Mouse (Mus musculus) limb, embryonic 12.5 days (tissue): ENCODE results near the gene Ifi202b. TPM values are rescaled to one million over a fixed set of nuclear protein-coding genes. Genes with fewer than 3 reads are reported as not detected.
"Not testable (repeated sequence)": the region's sequence is repeated elsewhere in the genome, so short reads cannot be mapped to it uniquely, and the experiment has no call there.

ENCODE experiments used
- ATAC-seq: fragments of 200-750 bp; cut with Nextera tagmentation; 2 replicates; pipeline ENCODE4 v1.8.0; 2017; ENCODE audit warnings: low read depth, moderate TSS enrichment; ENCODE audit not compliant: insufficient number of reproducible peaks, insufficient read depth, low FRiP score, low TSS enrichment
- H3K27ac ChIP-seq: fragments of 300-500 bp; sonication (generic); 2 replicates; pipeline ENCODE4 v1.5.1; 2016; ENCODE audit warnings: mild to moderate bottlenecking, moderate library complexity
- H3K27me3 ChIP-seq: fragments of 300-500 bp; sonication (generic); 2 replicates; pipeline ENCODE4 v1.6.1; 2016; ENCODE audit warnings: mild to moderate bottlenecking, moderate library complexity
- H3K36me3 ChIP-seq: fragments of 300-500 bp; sonication (generic); 2 replicates; pipeline ENCODE4 v1.6.1; 2016; ENCODE audit warnings: mild to moderate bottlenecking, moderate library complexity
- H3K4me1 ChIP-seq: fragments of 300-500 bp; sonication (generic); replicated peaks from 2 replicates; pipeline ENCODE4 v1.6.1; 2016
- H3K4me2 ChIP-seq: fragments of 300-500 bp; sonication (generic); 2 replicates; pipeline ENCODE4 v1.6.1; 2016; ENCODE audit warnings: mild to moderate bottlenecking, moderate library complexity
- H3K4me3 ChIP-seq: fragments of 300-500 bp; sonication (generic); replicated peaks from 2 replicates; pipeline ENCODE4 v1.5.1; 2016; ENCODE audit warnings: mild to moderate bottlenecking
- H3K9ac ChIP-seq: fragments of 300-500 bp; sonication (generic); replicated peaks from 2 replicates; pipeline ENCODE4 v1.6.1; 2016; ENCODE audit warnings: mild to moderate bottlenecking, moderate library complexity
- H3K9me3 ChIP-seq: fragments of 300-500 bp; sonication (generic); 2 replicates; pipeline ENCODE4 v1.6.1; 2016; ENCODE audit warnings: mild to moderate bottlenecking, moderate library complexity
- WGBS: fragments of 180-500 bp; shearing (Covaris S2); methylation state at CpG from one replicate; pipeline ENCODE4 v1.1.7; 2016; 5-methylcytosine and 5-hydroxymethylcytosine counted together
- polyA plus RNA-seq: library from polyadenylated mRNA; unstranded; fragments of >200 nt; fragmentation: Nextera tagmentation; extraction: Ambion mirVana; gene quantifications from 2 replicates; pipeline ENCODE4 v1.2.1, GENCODE M21; 2016

Gene Ifi202b
- polyA plus RNA-seq = 0.17 TPM in 1 of 2 replicates, not detected in the other

- not testable (repeated sequence) for H3K27me3 ChIP-seq, H3K4me3 ChIP-seq, H3K27ac ChIP-seq, H3K9me3 ChIP-seq, H3K36me3 ChIP-seq, ATAC-seq, H3K9ac ChIP-seq, H3K4me1 ChIP-seq, H3K4me2 ChIP-seq
- 84% methylated on average over 6 of the region's 6 CpGs for WGBS
These were observed at the start of gene Ifi202b for GRCm38 (mm10) chr1:173982694-173983305. Gene Ifi202b, minus strand, starts transcription at chr1:173982744.

- ATAC-seq = no peak
- H3K4me1 ChIP-seq = no peaks in the 10 kb centered on the region
- H3K9ac ChIP-seq = no peak within 1 kb of the TSS
- H3K36me3 ChIP-seq = no peaks in the 10 kb centered on the region
- 52% methylated on average over 1 of the region's 1 CpGs for WGBS
- H3K4me2 ChIP-seq = no peak within 1 kb of the TSS
- no peaks in the 10 kb centered on the region for H3K9me3 ChIP-seq
- no peak within 1 kb of the TSS for H3K27ac ChIP-seq
- no peak within 1 kb of the TSS for H3K4me3 ChIP-seq
- no peaks in the 10 kb centered on the region for H3K27me3 ChIP-seq
These were observed 49.2 kb upstream of the Ifi202b start, which contains the start of gene Ifi205 for GRCm38 (mm10) chr1:174031698-174032097. Gene Ifi205, minus strand, starts transcription at chr1:174031810.

- not testable (repeated sequence) for H3K36me3 ChIP-seq, H3K27ac ChIP-seq, H3K27me3 ChIP-seq, H3K4me3 ChIP-seq, H3K4me2 ChIP-seq, H3K4me1 ChIP-seq, H3K9me3 ChIP-seq, H3K9ac ChIP-seq, ATAC-seq
These were observed 24.5 kb upstream of the Ifi202b start for GRCm38 (mm10) chr1:174007050-174007449.

- H3K4me2 ChIP-seq, H3K4me1 ChIP-seq, ATAC-seq, H3K9ac ChIP-seq, H3K27me3 ChIP-seq, H3K4me3 ChIP-seq, H3K9me3 ChIP-seq, H3K36me3 ChIP-seq, H3K27ac ChIP-seq: not testable (repeated sequence)
- 74% methylated on average over 2 of the region's 3 CpGs for WGBS
These were observed 22.0 kb upstream of the Ifi202b start for GRCm38 (mm10) chr1:174004352-174005109.

GRCm38 (mm10) chr1:173995003-173995402 lies 12.5 kb upstream of the Ifi202b start:
- Histone ChIP-seq H3K4me1 (no peaks in the 10 kb centered on the region), H3K27ac (no peak overlapping the region), H3K9me3 (no peaks in the 10 kb centered on the region), H3K9ac (no peak overlapping the region), H3K27me3 (no peaks in the 10 kb centered on the region), H3K4me2 (no peak overlapping the region), H3K36me3 (no peaks in the 10 kb centered on the region), H3K4me3 (no peak overlapping the region)
- no peak for ATAC-seq
- WGBS = 74% methylated on average over 4 of the region's 4 CpGs

GRCm38 (mm10) chr1:173981038-173981437 lies 1.5 kb downstream of the Ifi202b start:
- H3K4me1 ChIP-seq, H3K9me3 ChIP-seq, H3K27ac ChIP-seq, H3K27me3 ChIP-seq, H3K36me3 ChIP-seq, H3K4me2 ChIP-seq, H3K4me3 ChIP-seq, H3K9ac ChIP-seq, ATAC-seq: not testable (repeated sequence)
- WGBS = 61% methylated on average over 3 of the region's 3 CpGs

- Histone ChIP-seq H3K27me3 (no peaks in the 10 kb centered on the region), H3K4me2 (no peak overlapping the region), H3K27ac (no peak overlapping the region), H3K4me1 (no peaks in the 10 kb centered on the region), H3K36me3 (no peaks in the 10 kb centered on the region), H3K9ac (no peak overlapping the region), H3K4me3 (no peak overlapping the region), H3K9me3 (no peaks in the 10 kb centered on the region)
- ATAC-seq = no peak
These were observed 4.9 kb downstream of the Ifi202b start for GRCm38 (mm10) chr1:173977622-173978021.

GRCm38 (mm10) chr1:173973111-173973510 lies 9.4 kb downstream of the Ifi202b start:
- Histone ChIP-seq H3K4me3 (no peak overlapping the region), H3K36me3 (no peaks in the 10 kb centered on the region), H3K4me1 (no peaks in the 10 kb centered on the region), H3K9ac (no peak overlapping the region), H3K4me2 (no peak overlapping the region), H3K9me3 (no peaks in the 10 kb centered on the region), H3K27me3 (no peaks in the 10 kb centered on the region), H3K27ac (no peak overlapping the region)
- no peak for ATAC-seq

GRCm38 (mm10) chr1:173961491-173961890 lies 21.1 kb downstream of the Ifi202b start:
- not testable (repeated sequence) for H3K4me2 ChIP-seq, H3K27ac ChIP-seq, H3K4me3 ChIP-seq, H3K36me3 ChIP-seq, ATAC-seq, H3K9me3 ChIP-seq, H3K4me1 ChIP-seq, H3K27me3 ChIP-seq, H3K9ac ChIP-seq
- WGBS = 83% methylated on average over 1 of the region's 1 CpGs

GRCm38 (mm10) chr1:173959998-173960397 lies 22.5 kb downstream of the Ifi202b start:
- not testable (repeated sequence) for H3K27ac ChIP-seq, H3K9ac ChIP-seq, H3K4me3 ChIP-seq, ATAC-seq, H3K4me1 ChIP-seq, H3K27me3 ChIP-seq, H3K4me2 ChIP-seq, H3K36me3 ChIP-seq, H3K9me3 ChIP-seq
- WGBS = 40% methylated on average over 3 of the region's 3 CpGs

- H3K4me2 ChIP-seq, H3K9me3 ChIP-seq, H3K27me3 ChIP-seq, H3K9ac ChIP-seq, H3K4me1 ChIP-seq, ATAC-seq, H3K36me3 ChIP-seq, H3K27ac ChIP-seq, H3K4me3 ChIP-seq: not testable (repeated sequence)
- WGBS = 20% methylated on average over 3 of the region's 3 CpGs
These were observed 26.6 kb downstream of the Ifi202b start for GRCm38 (mm10) chr1:173955839-173956527.
